Mouse (Mus musculus) Patski (cell line): ENCODE data around the gene Clic4. TPM values are rescaled to one million over a fixed set of nuclear protein-coding genes. Genes with fewer than 3 reads are reported as not detected.

ENCODE experiments used
- ATAC-seq: fragments of 100-300 bp; one replicate; pipeline ENCODE4 v1.8.0; 2021
- CTCF ChIA-PET: fragments of 350-600 bp; sonication (Branson Sonifier 250); formaldehyde crosslinking; loops from one replicate; lab custom pipeline; 2022; ENCODE audit warnings: inconsistent platforms; lab: Charles Lee
- POLR2A ChIA-PET: fragments of 350-600 bp; sonication (Branson Sonifier 250); formaldehyde crosslinking; loops from one replicate; lab custom pipeline; 2022; ENCODE audit warnings: antibody characterized with exemption, inconsistent platforms; lab: Charles Lee
- DNase-seq: peaks from one replicate; pipeline ENCODE4 v3.0.0-alpha.2; 2011; ENCODE audit warnings: low read depth, low spot score
- H3K27me3 ChIP-seq: fragments of 371-371 bp; one replicate; pipeline ENCODE4 v1.5.1; 2021
- CTCF ChIP-seq: fragments of 100-300 bp; IDR thresholded peaks from one replicate; pipeline ENCODE4 v1.5.1; 2021
- in situ Hi-C: fragments of 300-500 bp; cut with MboI; formaldehyde crosslinking; loops from 3 replicates; pipeline ENCODE4 v1.11.1; 2018; ENCODE audit warnings: low pct_unique_long_range_greater_than_20kb, mixed read lengths
- polyA plus RNA-seq: library from polyadenylated mRNA; unstranded; gene quantifications from one replicate; pipeline ENCODE4 v1.2.3, GENCODE M21; 2021

Clic4 gene
- polyA plus RNA-seq, 1 experiment from 2014 or later, result 196 TPM

DNA sequence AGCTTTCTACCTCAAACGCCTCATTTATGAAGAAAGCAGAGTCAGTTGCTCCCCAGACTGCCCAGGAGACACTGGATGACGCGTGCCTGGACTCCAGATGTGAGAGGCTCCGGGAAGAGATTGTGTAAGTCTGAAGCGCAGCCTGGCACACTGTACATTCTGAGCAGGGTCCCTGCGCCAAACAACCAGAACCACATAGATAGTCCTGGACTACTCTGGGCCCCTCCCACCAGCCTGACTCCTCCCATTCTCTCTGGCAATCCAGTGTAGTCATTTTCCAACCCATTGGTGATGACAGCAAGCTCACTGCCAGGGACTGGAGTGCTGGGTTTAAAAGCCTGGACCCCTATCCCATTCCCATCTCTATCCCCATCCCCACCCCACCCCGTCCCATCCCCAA is 24.5 kb upstream of the Clic4 start:
- ChIA-PET CTCF (interaction anchor here (1.4 to 1.5 kb wide), 2 partner anchors 33 to 108 kb away, joined by 3 read pairs; no protein-coding TSS in a partner anchor), POLR2A (no interaction called here)
- H3K27me3 ChIP-seq, result no peaks in the 10 kb centered on the region
- ATAC-seq (no peak), DNase-seq (no peak)
- TF ChIP-seq CTCF, result no peak
- in situ Hi-C loops, result no loop called here

DNA sequence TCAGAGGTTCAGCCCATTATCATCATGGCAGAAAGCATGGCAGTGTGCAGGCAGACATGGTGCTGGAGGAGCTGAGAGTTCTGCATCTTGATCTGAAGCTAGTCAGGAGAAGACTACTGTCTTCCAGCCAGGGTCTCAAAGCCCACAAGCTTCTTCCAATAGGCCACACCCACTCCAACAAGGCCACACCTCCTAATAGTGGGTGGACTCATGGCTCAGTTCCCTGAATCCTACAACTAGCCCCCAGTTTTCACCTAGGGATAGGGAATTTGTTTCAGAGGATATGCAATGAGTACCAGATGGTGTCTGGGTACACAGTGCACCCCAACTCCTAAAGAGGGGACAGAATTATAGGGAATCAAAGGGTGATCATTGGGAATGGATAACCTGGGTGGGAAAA is 24.0 kb upstream of the Clic4 start:
- in situ Hi-C loops, result no loop called here
- no peaks in the 10 kb centered on the region for H3K27me3 ChIP-seq
- POLR2A ChIA-PET, result no interaction called here
- CTCF ChIA-PET, result interaction anchor here (1.5 kb wide), 1 partner anchor 32 kb away, joined by 3 read pairs; no protein-coding TSS in a partner anchor
- no peak for TF ChIP-seq CTCF
- DNase-seq (no peak), ATAC-seq (no peak)

DNA sequence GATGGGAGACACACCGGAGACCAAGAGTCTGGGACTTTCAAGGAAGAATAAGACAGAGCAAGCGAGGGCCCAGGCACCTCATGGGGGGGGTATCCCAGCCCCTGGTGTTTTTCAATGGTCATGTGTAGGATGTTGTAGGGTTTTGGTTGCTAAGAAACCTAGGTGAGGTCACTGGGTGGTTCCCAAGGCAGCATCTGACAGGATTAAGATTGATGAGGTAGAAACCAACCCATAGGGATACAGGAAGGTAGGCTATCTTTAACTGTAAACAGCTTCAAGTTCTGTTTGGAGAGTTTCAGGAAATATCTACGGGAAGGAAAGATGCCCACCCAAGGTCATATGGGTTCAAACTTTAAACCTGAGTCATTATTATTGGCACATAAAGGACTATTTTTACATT is 21.2 kb upstream of the Clic4 start:
- H3K27me3 ChIP-seq, result no peaks in the 10 kb centered on the region
- ChIA-PET CTCF (no interaction called here), POLR2A (interaction anchor here (1.1 kb wide), 1 partner anchor 15 kb away, joined by 3 read pairs; no protein-coding TSS in a partner anchor)
- ATAC-seq (no peak), DNase-seq (no peak)
- no peak for TF ChIP-seq CTCF
- in situ Hi-C loops, result no loop called here

DNA sequence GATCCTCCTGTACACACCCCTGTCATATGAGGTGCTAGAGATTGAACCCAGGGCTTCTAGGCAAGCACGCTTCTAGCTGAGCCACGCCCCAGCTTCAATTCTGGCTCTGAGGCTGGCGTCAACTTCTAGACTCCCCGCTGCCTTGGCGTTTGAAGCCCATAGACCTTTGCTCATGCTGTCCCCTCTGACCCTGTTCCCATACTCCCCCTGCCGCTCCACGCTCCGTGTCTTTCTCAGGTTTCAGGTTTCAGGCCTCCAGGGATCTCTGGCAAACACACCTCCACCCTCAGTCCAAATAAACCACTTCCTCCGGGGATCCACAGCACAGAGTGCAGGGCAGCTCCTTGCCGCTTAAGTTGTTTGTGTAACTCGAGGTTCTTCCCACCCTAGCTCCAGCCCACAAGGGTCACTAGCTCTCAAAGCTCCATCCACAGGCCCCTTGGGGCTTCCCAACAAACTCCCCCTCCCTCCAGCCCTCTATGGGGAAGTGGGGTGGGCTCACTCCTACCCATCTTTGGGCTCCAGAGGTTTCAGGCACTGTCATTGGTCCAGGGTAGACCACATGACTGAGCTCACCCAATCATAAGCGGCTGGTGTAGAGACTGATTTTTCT is 20.0 kb upstream of the Clic4 start:
- peak; percentile 74 for ATAC-seq
- ChIA-PET POLR2A (interaction anchor here (0.6 to 1.1 kb wide), 4 partner anchors 17 to 20 kb away, joined by 3 read pairs; partner anchors contain the start of gene Clic4), CTCF (interaction anchor here (1.1 to 1.4 kb wide), 2 partner anchors 9 to 16 kb away, joined by 3 to 5 read pairs; no protein-coding TSS in a partner anchor)
- H3K27me3 ChIP-seq, result no peaks in the 10 kb centered on the region
- in situ Hi-C loops, result no loop called here
- DNase-seq, result no peak
- no peak for TF ChIP-seq CTCF

DNA sequence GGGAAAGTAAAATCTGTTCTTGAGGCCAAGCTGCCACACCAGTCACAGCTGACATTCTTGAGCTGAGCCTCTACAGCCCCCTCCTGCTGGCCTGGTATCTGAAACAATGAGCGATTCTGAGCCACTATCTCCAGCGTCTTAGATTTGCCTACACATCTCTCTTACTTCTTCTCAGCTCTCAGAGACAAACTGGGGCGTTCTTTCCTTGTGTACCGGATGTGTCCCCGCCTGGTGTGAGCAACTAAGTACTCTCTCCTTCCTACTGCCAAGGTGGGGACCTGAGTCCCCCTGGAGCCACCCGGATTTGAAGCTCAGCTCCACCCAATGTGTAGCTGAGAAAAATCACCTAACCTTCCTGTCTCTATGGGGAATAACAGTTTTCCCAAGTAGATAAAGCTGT is 19.2 kb upstream of the Clic4 start:
- in situ Hi-C loops, result no loop called here
- ATAC-seq (no peak), DNase-seq (no peak)
- POLR2A ChIA-PET, result interaction anchor here (0.7 kb wide), 1 partner anchor 21 kb away, joined by 3 read pairs; no protein-coding TSS in a partner anchor
- TF ChIP-seq CTCF, result no peak
- no peaks in the 10 kb centered on the region for H3K27me3 ChIP-seq
- CTCF ChIA-PET, result interaction anchor here (1.4 kb wide), 1 partner anchor 9 kb away, joined by 5 read pairs; no protein-coding TSS in a partner anchor

DNA sequence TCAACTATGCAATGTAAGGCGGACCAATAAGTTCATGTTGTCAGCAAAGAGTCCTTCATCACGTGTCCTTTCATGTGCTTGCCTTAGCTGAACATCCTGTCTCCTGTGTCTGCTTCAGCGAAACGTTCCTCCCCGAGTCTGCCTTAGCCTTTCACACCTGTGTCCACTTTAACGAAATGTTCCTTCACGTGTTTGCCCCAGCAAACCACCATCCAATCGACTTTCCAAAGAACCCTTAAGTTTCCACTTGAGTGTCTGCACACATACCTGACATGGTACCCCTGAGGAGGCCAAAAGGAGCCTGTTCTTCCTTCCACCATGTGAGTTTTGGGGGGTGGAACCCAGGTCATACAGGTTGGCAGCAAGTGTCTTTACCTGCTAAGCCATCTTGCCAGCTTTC is 18.6 kb upstream of the Clic4 start:
- POLR2A ChIA-PET, result no interaction called here
- DNase-seq (no peak), ATAC-seq (no peak)
- in situ Hi-C loops, result no loop called here
- H3K27me3 ChIP-seq, result no peaks in the 10 kb centered on the region
- TF ChIP-seq CTCF, result no peak
- CTCF ChIA-PET, result interaction anchor here (1.4 kb wide), 1 partner anchor 8 kb away, joined by 5 read pairs; no protein-coding TSS in a partner anchor

DNA sequence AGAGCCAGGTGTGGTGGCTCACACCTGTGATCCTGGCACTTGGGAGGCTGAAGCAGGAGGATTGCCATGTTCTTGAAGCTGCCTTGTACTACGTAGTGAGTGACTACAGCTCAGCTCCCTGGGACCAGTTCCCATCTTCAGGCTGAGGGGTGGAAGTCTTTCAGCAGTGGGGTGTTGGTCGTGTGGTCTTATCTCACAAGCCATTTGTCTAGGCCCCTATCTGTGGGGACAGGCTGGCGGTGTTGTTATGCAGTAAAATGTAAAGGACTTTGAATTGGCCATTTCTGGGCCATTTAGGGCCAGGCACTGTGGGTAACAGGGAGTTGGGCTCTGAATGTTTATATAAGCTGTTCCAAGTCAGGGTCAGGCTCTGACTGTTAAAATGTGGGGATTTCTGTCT is 15.4 kb upstream of the Clic4 start:
- DNase-seq, result no peak
- CTCF ChIA-PET, result no interaction called here
- ATAC-seq, result no peak
- POLR2A ChIA-PET, result no interaction called here
- in situ Hi-C loops, result no loop called here
- H3K27me3 ChIP-seq, result no peaks in the 10 kb centered on the region
- TF ChIP-seq CTCF, result no peak

DNA sequence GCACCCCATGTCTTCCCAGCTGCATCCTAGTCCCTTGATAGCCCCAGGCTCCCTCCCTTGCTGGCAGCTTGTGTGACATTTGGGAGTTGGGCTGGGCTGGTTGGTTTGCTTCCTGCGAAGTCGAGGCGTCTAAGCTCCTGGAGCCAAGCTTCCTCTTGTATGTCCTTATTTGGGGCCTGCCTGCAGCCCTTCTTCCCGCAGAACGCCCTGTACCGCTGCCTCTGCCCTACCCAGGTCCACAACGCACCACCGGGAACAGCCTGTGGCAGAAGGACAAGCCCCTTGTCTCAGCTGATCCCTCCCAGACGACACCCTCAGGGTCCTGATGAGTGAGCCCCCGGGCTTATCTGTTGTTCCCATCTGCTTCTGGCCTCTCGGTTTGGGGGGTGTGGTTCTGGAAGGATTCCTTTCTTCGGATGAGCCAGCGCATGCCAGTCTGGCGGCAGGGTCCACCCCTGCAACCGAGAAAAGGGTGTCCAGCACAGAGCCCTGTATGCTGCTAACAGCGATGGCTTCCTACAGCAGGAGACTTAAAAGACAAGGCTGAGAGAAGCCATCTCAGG is 14.3 kb upstream of the Clic4 start:
- no peaks in the 10 kb centered on the region for H3K27me3 ChIP-seq
- TF ChIP-seq CTCF, result no peak
- no peak for DNase-seq
- POLR2A ChIA-PET, result interaction anchor here (0.6 kb wide), 1 partner anchor 42 kb away, joined by 5 read pairs; no protein-coding TSS in a partner anchor
- CTCF ChIA-PET, result no interaction called here
- in situ Hi-C loops, result no loop called here
- ATAC-seq, result no peak

DNA sequence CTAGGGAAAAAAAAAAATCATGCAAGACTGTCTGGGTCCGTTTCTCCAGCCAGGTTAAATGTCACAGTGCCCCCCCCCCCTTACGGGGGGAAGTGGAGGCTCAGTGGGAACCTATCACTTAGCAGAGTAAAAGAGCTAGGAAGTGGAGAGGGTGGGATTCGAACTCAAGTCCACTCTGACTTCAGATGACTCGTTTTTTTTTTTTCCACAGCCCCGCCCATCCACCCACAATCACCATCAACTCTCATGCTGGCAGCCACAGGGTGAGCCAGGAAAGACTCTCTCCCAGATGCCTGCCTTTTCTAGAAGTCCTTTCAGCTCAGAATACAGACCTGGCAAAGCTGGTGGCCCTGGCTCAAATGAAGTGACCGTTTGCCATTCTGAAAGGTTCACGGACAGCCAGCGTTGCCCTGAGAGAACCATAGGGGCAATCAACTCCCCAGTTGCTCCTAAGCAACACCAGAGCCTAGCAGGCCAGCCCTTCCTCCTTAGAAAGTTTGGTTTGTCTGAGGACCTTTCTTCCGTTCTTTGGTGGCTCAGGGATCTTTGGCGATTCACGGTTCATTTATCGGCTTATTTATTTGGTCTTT is 13.5 kb upstream of the Clic4 start:
- TF ChIP-seq CTCF, result no peak
- in situ Hi-C loops, result no loop called here
- H3K27me3 ChIP-seq, result no peaks in the 10 kb centered on the region
- DNase-seq (no peak), ATAC-seq (no peak)
- POLR2A ChIA-PET, result interaction anchor here (0.7 kb wide), 1 partner anchor 363 kb away, joined by 8 read pairs; no protein-coding TSS in a partner anchor
- CTCF ChIA-PET, result no interaction called here

DNA sequence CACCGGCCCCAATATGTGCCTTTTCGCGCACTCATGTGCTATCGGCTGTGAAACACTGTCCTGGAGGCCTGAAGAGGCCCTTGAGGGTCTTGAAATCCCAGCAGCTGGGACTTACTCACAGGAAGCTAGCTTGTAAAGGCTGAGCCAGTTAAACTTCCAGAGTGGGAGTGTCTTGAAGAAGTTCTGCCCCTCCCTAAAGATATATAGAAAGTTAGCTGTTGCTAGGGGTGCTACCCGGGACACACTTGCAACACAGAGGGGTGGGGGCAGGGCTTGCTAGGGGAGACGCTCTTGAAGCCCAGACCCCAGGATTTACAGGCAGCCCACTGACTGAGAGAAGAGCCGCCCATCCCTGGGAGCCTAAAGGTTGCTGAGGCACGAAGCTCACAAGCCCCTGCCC is 12.8 kb upstream of the Clic4 start:
- H3K27me3 ChIP-seq, result no peaks in the 10 kb centered on the region
- TF ChIP-seq CTCF, result no peak
- ChIA-PET CTCF (no interaction called here), POLR2A (interaction anchor here (0.7 kb wide), 1 partner anchor 363 kb away, joined by 8 read pairs; no protein-coding TSS in a partner anchor)
- DNase-seq, result no peak
- no peak for ATAC-seq
- in situ Hi-C loops, result no loop called here

DNA sequence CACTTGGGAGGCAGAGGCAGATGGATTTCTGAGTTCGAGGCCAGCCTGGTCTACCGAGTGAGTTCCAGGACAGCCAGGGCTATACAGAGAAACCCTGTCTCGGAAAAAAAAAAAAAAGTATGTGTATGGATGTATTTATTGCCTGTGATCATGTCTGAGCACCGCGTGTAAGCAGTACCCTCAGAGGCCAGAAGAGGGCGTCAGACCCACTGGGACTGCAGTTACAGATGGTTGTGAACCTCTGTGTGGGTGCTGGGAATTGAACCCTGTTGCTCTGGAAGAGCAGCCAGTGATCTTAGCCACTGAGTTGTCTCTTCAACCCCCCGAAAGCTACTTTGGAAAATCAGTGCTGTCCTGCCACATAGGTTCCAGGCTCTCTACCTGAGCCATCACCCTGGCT is 11.3 kb upstream of the Clic4 start:
- ChIA-PET CTCF (interaction anchor here (1.1 kb wide), 1 partner anchor 8 kb away, joined by 5 read pairs; no protein-coding TSS in a partner anchor), POLR2A (no interaction called here)
- ATAC-seq, result no peak
- DNase-seq, result no peak
- no peaks in the 10 kb centered on the region for H3K27me3 ChIP-seq
- in situ Hi-C loops, result no loop called here
- TF ChIP-seq CTCF, result no peak
